Mouse (Mus musculus) midbrain, embryonic 11.5 days (tissue): ENCODE data around the gene Ntsr2. TPM values are rescaled to one million over a fixed set of nuclear protein-coding genes. Genes with fewer than 3 reads are reported as not detected.

Experiments used
- ATAC-seq: fragments of 200-750 bp; cut with Nextera tagmentation; 2 replicates; pipeline ENCODE4 v1.8.0; 2017; ENCODE audit warnings: moderate TSS enrichment, moderate library complexity; ENCODE audit not compliant: low FRiP score
- DNase-seq: peaks from one replicate; pipeline ENCODE4 v3.0.0; 2015; ENCODE audit warnings: low spot score; ENCODE audit errors: missing footprints
- H3K27ac ChIP-seq: fragments of 300-500 bp; sonication (generic); 2 replicates; pipeline ENCODE4 v1.5.1; 2014; ENCODE audit warnings: low read depth, low read length
- H3K27me3 ChIP-seq: fragments of 300-500 bp; sonication (generic); 2 replicates; pipeline ENCODE4 v1.6.1; 2014; ENCODE audit warnings: mild to moderate bottlenecking, low read length, moderate library complexity, mixed read lengths; ENCODE audit not compliant: control insufficient read depth, insufficient read depth
- H3K36me3 ChIP-seq: fragments of 300-500 bp; sonication (generic); 2 replicates; pipeline ENCODE4 v1.6.1; 2014; ENCODE audit warnings: mild to moderate bottlenecking, low read length, moderate library complexity, mixed read lengths; ENCODE audit not compliant: control insufficient read depth, insufficient read depth
- H3K4me1 ChIP-seq: fragments of 300-500 bp; sonication (generic); 2 replicates; pipeline ENCODE4 v1.6.1; 2014; ENCODE audit warnings: low read length; ENCODE audit not compliant: control insufficient read depth, insufficient read depth
- H3K4me2 ChIP-seq: fragments of 300-500 bp; sonication (generic); 2 replicates; pipeline ENCODE4 v1.6.1; 2014; ENCODE audit warnings: mild to moderate bottlenecking, moderate library complexity
- H3K4me3 ChIP-seq: fragments of 300-500 bp; sonication (generic); 2 replicates; pipeline ENCODE4 v1.5.1; 2014; ENCODE audit warnings: low read depth, low read length
- H3K9ac ChIP-seq: fragments of 300-500 bp; sonication (generic); 2 replicates; pipeline ENCODE4 v1.6.1; 2014; ENCODE audit warnings: low read length
- H3K9me3 ChIP-seq: fragments of 300-500 bp; sonication (generic); 2 replicates; pipeline ENCODE4 v1.6.1; 2016; ENCODE audit warnings: low read length; ENCODE audit not compliant: control insufficient read depth
- WGBS: fragments of 180-500 bp; shearing (Covaris S2); extraction: QIAGEN DNeasy Blood & Tissue Kit; methylation state at CpG from one replicate; pipeline ENCODE4 v1.1.7; 2014; 5-methylcytosine and 5-hydroxymethylcytosine counted together
- polyA plus RNA-seq: library from polyadenylated mRNA; unstranded; fragments of >200 nt; fragmentation: Nextera tagmentation; extraction: Ambion mirVana; gene quantifications from 2 replicates; pipeline ENCODE4 v1.2.1, GENCODE M21; 2014

The Ntsr2 gene
- not detected in 2 replicates for polyA plus RNA-seq

DNA sequence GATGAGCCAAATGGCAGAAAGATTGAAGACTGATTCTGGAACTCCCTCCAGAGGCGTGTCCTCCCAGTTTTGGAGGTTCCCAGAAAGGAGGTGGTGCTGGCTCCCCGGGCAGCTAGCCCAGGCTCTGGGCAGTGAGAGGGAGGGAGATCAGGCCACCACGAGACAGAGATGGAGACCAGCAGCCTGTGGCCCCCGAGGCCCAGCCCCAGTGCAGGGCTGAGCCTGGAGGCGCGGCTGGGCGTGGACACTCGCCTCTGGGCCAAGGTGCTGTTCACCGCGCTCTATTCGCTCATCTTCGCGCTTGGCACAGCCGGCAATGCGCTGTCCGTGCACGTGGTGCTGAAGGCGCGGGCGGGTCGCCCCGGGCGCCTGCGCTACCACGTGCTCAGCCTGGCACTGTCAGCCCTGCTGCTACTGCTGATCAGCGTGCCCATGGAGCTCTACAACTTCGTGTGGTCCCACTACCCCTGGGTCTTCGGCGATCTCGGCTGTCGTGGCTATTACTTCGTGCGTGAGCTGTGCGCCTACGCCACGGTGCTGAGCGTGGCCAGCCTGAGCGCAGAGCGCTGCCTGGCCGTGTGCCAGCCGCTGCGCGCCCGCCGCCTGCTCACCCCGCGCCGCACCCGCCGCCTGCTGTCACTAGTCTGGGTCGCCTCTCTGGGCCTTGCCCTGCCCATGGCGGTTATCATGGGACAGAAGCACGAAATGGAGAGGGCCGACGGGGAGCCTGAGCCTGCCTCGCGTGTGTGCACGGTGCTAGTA lies at the start of gene Ntsr2:
Gene Ntsr2 (plus strand): TSS at position 51 of the 762 bp plus-strand sequence.
- DNase-seq = peak; percentile 93
- Histone ChIP-seq H3K9me3 (no peaks in the 10 kb centered on the region), H3K4me2 (peak within 1 kb of the TSS; percentile 25), H3K9ac (no peak within 1 kb of the TSS), H3K4me3 (no peak within 1 kb of the TSS), H3K4me1 (peaks cover 3% of the 10 kb centered on the region), H3K36me3 (no peaks in the 10 kb centered on the region), H3K27ac (no peak within 1 kb of the TSS), H3K27me3 (peaks cover 19% of the 10 kb centered on the region)
- ATAC-seq = peak; percentile 69; the same call in 1 of the 2 replicates
- 6% methylated on average over 58 of the region's 58 CpGs for WGBS

DNA sequence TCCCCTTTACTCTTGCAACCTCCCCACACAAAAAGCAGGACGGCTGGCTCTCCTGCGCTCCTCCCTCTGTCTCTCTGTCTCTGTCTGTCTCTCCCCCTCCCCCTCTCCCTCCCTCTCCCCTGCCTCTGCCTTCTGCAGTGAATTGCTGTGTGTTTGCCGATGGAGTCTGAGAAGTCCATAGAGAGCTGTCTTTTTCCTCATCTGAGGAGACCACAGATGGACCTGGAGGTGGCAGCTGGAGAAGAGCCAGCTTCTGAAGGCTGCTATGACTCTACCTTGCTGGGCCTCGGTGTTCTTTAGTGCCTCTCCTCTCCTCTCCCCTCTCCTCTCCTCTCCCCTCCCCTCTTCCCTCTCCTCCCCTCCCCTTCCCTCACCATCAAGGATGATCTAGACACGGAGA lies 47.6 kb upstream of the Ntsr2 start:
- no peak overlapping the region for H3K27ac ChIP-seq
- ATAC-seq (no peak), DNase-seq (no peak)
- H3K36me3 ChIP-seq = no peaks in the 10 kb centered on the region
- no peak overlapping the region for H3K4me2 ChIP-seq
- no peak overlapping the region for H3K4me3 ChIP-seq
- no peaks in the 10 kb centered on the region for H3K9me3 ChIP-seq
- no peaks in the 10 kb centered on the region for H3K27me3 ChIP-seq
- H3K9ac ChIP-seq = no peak overlapping the region
- H3K4me1 ChIP-seq = no peaks in the 10 kb centered on the region
- WGBS = 81% methylated on average over 5 of the region's 5 CpGs

DNA sequence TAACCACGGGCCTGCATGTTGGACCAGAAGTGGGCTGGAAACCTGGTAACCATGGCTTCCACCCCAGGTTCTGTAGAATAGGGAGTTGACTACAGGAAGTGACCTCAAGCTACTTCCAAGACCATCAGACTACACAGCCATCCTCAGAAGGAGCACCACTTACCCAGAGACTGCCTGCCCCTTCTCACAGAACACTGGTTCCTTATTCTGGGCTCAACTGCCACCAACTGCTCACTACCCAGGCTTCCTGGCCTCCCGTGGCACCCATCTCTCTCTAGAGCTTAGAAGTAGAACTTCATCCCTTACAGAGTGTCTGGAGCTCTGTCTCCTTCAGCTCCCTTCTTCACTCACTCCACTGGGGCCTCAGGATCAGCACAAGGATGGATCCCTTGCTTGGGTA lies 42.2 kb upstream of the Ntsr2 start, which contains the start of gene Lpin1:
Gene Lpin1 (minus strand): TSS at position 31 of the 400 bp plus-strand sequence.
- Histone ChIP-seq H3K4me2 (no peak within 1 kb of the TSS), H3K27ac (no peak within 1 kb of the TSS), H3K9ac (no peak within 1 kb of the TSS), H3K36me3 (no peaks in the 10 kb centered on the region), H3K4me3 (no peak within 1 kb of the TSS), H3K27me3 (no peaks in the 10 kb centered on the region), H3K4me1 (no peaks in the 10 kb centered on the region), H3K9me3 (no peaks in the 10 kb centered on the region)
- DNase-seq (no peak), ATAC-seq (no peak)
- WGBS = 81% methylated on average over 2 of the region's 2 CpGs

- no peak overlapping the region for H3K27ac ChIP-seq
- H3K9ac ChIP-seq = no peak overlapping the region
- ATAC-seq (no peak), DNase-seq (peak; percentile 73)
- no peaks in the 10 kb centered on the region for H3K36me3 ChIP-seq
- H3K27me3 ChIP-seq = no peaks in the 10 kb centered on the region
- 72% methylated on average over 3 of the region's 3 CpGs for WGBS
- no peak overlapping the region for H3K4me2 ChIP-seq
- H3K4me1 ChIP-seq = peaks cover 4% of the 10 kb centered on the region; the same call in 1 of the 2 replicates
- no peaks in the 10 kb centered on the region for H3K9me3 ChIP-seq
- H3K4me3 ChIP-seq = no peak overlapping the region
Measured at GRCm38 (mm10) chr12:16614556-16614955, 38.6 kb upstream of the Ntsr2 start.

- no peak overlapping the region for H3K9ac ChIP-seq
- H3K27ac ChIP-seq = no peak overlapping the region
- H3K4me3 ChIP-seq = no peak overlapping the region
- H3K9me3 ChIP-seq = no peaks in the 10 kb centered on the region
- ATAC-seq (no peak), DNase-seq (peak; percentile 72)
- H3K27me3 ChIP-seq = no peaks in the 10 kb centered on the region
- 82% methylated on average over 2 of the region's 2 CpGs for WGBS
- peaks cover 6% of the 10 kb centered on the region; the same call in 1 of the 2 replicates for H3K4me1 ChIP-seq
- no peaks in the 10 kb centered on the region for H3K36me3 ChIP-seq
- H3K4me2 ChIP-seq = no peak overlapping the region
Measured at GRCm38 (mm10) chr12:16615738-16616137, 37.4 kb upstream of the Ntsr2 start.

- DNase-seq (peak; percentile 88), ATAC-seq (peak; percentile 92)
- H3K36me3 ChIP-seq = no peaks in the 10 kb centered on the region
- no peak overlapping the region for H3K4me3 ChIP-seq
- H3K9ac ChIP-seq = no peak overlapping the region
- no peak overlapping the region for H3K27ac ChIP-seq
- no peak overlapping the region for H3K4me2 ChIP-seq
- no peaks in the 10 kb centered on the region for H3K9me3 ChIP-seq
- H3K4me1 ChIP-seq = peaks cover 6% of the 10 kb centered on the region; the same call in 1 of the 2 replicates
- H3K27me3 ChIP-seq = no peaks in the 10 kb centered on the region
- 21% methylated on average over 12 of the region's 12 CpGs for WGBS
Measured at GRCm38 (mm10) chr12:16618512-16619274, 34.5 kb upstream of the Ntsr2 start.

DNA sequence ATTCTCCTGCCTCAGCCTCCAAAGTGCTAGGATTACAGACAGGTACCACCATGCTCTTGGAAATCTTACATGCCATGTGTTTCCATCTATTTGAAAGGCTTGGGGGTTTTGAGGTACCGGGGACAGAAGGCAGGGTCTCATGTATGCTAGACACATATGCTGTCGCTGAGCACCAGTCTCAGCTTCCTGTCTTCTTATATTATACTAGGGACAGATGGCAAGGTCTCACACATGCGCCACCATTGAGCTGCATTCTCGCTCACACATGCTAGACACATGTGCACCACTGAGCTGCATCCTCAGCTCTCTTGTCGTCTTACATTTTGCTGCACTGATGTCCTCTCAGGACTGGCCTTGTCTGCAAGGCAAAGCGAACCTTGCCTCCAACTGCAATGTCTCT lies 33.7 kb upstream of the Ntsr2 start:
- ATAC-seq (no peak), DNase-seq (no peak)
- H3K4me1 ChIP-seq = peaks cover 6% of the 10 kb centered on the region; the same call in 1 of the 2 replicates
- 90% methylated on average over 6 of the region's 6 CpGs for WGBS
- H3K4me3 ChIP-seq = no peak overlapping the region
- no peak overlapping the region for H3K4me2 ChIP-seq
- H3K9me3 ChIP-seq = no peaks in the 10 kb centered on the region
- H3K27me3 ChIP-seq = no peaks in the 10 kb centered on the region
- H3K27ac ChIP-seq = no peak overlapping the region
- no peaks in the 10 kb centered on the region for H3K36me3 ChIP-seq
- no peak overlapping the region for H3K9ac ChIP-seq

GRCm38 (mm10) chr12:16620230-16620629 lies 33.0 kb upstream of the Ntsr2 start:
- Histone ChIP-seq H3K4me1 (peaks cover 6% of the 10 kb centered on the region; the same call in 1 of the 2 replicates), H3K27ac (no peak overlapping the region), H3K9me3 (no peaks in the 10 kb centered on the region), H3K27me3 (no peaks in the 10 kb centered on the region), H3K9ac (no peak overlapping the region), H3K4me2 (no peak overlapping the region), H3K4me3 (no peak overlapping the region), H3K36me3 (no peaks in the 10 kb centered on the region)
- 88% methylated on average over 3 of the region's 3 CpGs for WGBS
- DNase-seq = no peak
- ATAC-seq = no peak
